Mouse (Mus musculus): ENCODE results near the gene Spag16. TPM values are rescaled to one million over a fixed set of nuclear protein-coding genes. Genes with fewer than 3 reads are reported as not detected.

Spag16 gene
- polyA plus RNA-seq, 1 experiment, result not detected

- TF ChIP-seq MYOD1 (IDR thresholded peaks at IDR 0.05; ENCODE audit: control insufficient read depth in 1 of 3, insufficient read length in 2 of 3, low read depth in 2 of 3) (no peak), SRF (IDR thresholded peaks at IDR 0.05; ENCODE audit: control insufficient read depth, insufficient read length, low read depth) (no peak), E2F4 (IDR thresholded peaks at IDR 0.05; ENCODE audit: insufficient read depth) (no peak), POLR2A (IDR thresholded peaks at IDR 0.05; ENCODE audit: insufficient read length, low read depth) (no peak), MAX (IDR thresholded peaks at IDR 0.05; ENCODE audit: low read depth) (no peak), REST (IDR thresholded peaks at IDR 0.05; ENCODE audit: insufficient read depth, insufficient read length) (no peak), USF1 (IDR thresholded peaks at IDR 0.05; ENCODE audit: low read depth) (no peak), POLR2AphosphoS2 (IDR thresholded peaks at IDR 0.05; ENCODE audit: insufficient read length, low read depth) (no peak), TCF3 (IDR thresholded peaks at IDR 0.05; ENCODE audit: insufficient read length, low read depth) (no peak)
- H3K27me3 ChIP-seq (ENCODE audit: control insufficient read depth, insufficient read depth, insufficient read length), result no peaks in the 10 kb centered on the region
- H3ac ChIP-seq (ENCODE audit: control insufficient read depth, insufficient read length), result no peak overlapping the region
- H3K36me3 ChIP-seq (ENCODE audit: control insufficient read depth, insufficient read depth), result no peaks in the 10 kb centered on the region
- no peak overlapping the region for H3K4me2 ChIP-seq (ENCODE audit: low read depth)
- no peaks in the 10 kb centered on the region for H3K79me2 ChIP-seq (ENCODE audit: control insufficient read depth, insufficient read depth)
- H3K4me3 ChIP-seq, result no peak overlapping the region
These were observed 170.1 kb downstream of the Spag16 start for GRCm38 (mm10) chr1:69996874-69997273.

- no peak overlapping the region for H3ac ChIP-seq (ENCODE audit: control insufficient read depth, insufficient read length)
- H3K27me3 ChIP-seq (ENCODE audit: control insufficient read depth, insufficient read depth, insufficient read length), result no peaks in the 10 kb centered on the region
- no peak overlapping the region for H3K4me2 ChIP-seq (ENCODE audit: low read depth)
- TF ChIP-seq TCF12 (IDR thresholded peaks at IDR 0.05; ENCODE audit: insufficient read depth, poor library complexity, severe bottlenecking) (no peak), REST (IDR thresholded peaks at IDR 0.05; ENCODE audit: insufficient read depth, insufficient read length) (no peak), POLR2A (IDR thresholded peaks at IDR 0.05; ENCODE audit: insufficient read length, low read depth) (no peak), TCF3 (IDR thresholded peaks at IDR 0.05; ENCODE audit: insufficient read length, low read depth) (no peak), MAX (IDR thresholded peaks at IDR 0.05; ENCODE audit: low read depth) (no peak), CEBPB (IDR thresholded peaks at IDR 0.05; ENCODE audit: insufficient read depth, poor library complexity, severe bottlenecking) (no peak), E2F4 (IDR thresholded peaks at IDR 0.05; ENCODE audit: insufficient read depth) (no peak), POLR2AphosphoS2 (IDR thresholded peaks at IDR 0.05; ENCODE audit: insufficient read length, low read depth) (no peak), SRF (IDR thresholded peaks at IDR 0.05; ENCODE audit: control insufficient read depth, insufficient read length, low read depth) (no peak), USF1 (IDR thresholded peaks at IDR 0.05; ENCODE audit: low read depth) (no peak), MYOD1 (IDR thresholded peaks at IDR 0.05; ENCODE audit: control insufficient read depth in 1 of 3, insufficient read length in 2 of 3, low read depth in 2 of 3) (no peak), MYOG (IDR thresholded peaks at IDR 0.05; ENCODE audit: control insufficient read depth in 1 of 3, insufficient read depth in 1 of 3, insufficient read length in 2 of 3, low read depth in 2 of 3) (no peak)
- H3K79me2 ChIP-seq (ENCODE audit: control insufficient read depth, insufficient read depth), result no peaks in the 10 kb centered on the region
- H3K36me3 ChIP-seq (ENCODE audit: control insufficient read depth, insufficient read depth), result no peaks in the 10 kb centered on the region
- H3K4me3 ChIP-seq, result no peak overlapping the region
These were observed 186.2 kb downstream of the Spag16 start for GRCm38 (mm10) chr1:70012991-70013390.

GRCm38 (mm10) chr1:70037384-70037783 is 210.6 kb downstream of the Spag16 start:
- no peak for TF ChIP-seq TCF3 (IDR thresholded peaks at IDR 0.05; ENCODE audit: insufficient read length, low read depth)
- no peak for TF ChIP-seq CEBPB (IDR thresholded peaks at IDR 0.05; ENCODE audit: insufficient read depth, poor library complexity, severe bottlenecking)
- TF ChIP-seq SRF (IDR thresholded peaks at IDR 0.05; ENCODE audit: control insufficient read depth, insufficient read length, low read depth), result no peak
- no peak for TF ChIP-seq MAX (IDR thresholded peaks at IDR 0.05; ENCODE audit: low read depth)
- TF ChIP-seq TCF12 (IDR thresholded peaks at IDR 0.05; ENCODE audit: insufficient read depth, poor library complexity, severe bottlenecking), result no peak
- TF ChIP-seq MYOD1 (IDR thresholded peaks at IDR 0.05; ENCODE audit: control insufficient read depth in 1 of 3, insufficient read length in 2 of 3, low read depth in 2 of 3), result no peak
- TF ChIP-seq POLR2A (IDR thresholded peaks at IDR 0.05; ENCODE audit: insufficient read length, low read depth), result no peak
- TF ChIP-seq E2F4 (IDR thresholded peaks at IDR 0.05; ENCODE audit: insufficient read depth), result no peak
- TF ChIP-seq REST (IDR thresholded peaks at IDR 0.05; ENCODE audit: insufficient read depth, insufficient read length), result no peak
- no peak for TF ChIP-seq MYOG (IDR thresholded peaks at IDR 0.05; ENCODE audit: control insufficient read depth in 1 of 3, insufficient read depth in 1 of 3, insufficient read length in 2 of 3, low read depth in 2 of 3)
- no peak for TF ChIP-seq USF1 (IDR thresholded peaks at IDR 0.05; ENCODE audit: low read depth)
- no peak for TF ChIP-seq POLR2AphosphoS2 (IDR thresholded peaks at IDR 0.05; ENCODE audit: insufficient read length, low read depth)
- Histone ChIP-seq H3K4me3 (no peak overlapping the region), H3ac (ENCODE audit: control insufficient read depth, insufficient read length) (no peak overlapping the region), H3K79me2 (ENCODE audit: control insufficient read depth, insufficient read depth) (no peaks in the 10 kb centered on the region), H3K27me3 (ENCODE audit: control insufficient read depth, insufficient read depth, insufficient read length) (no peaks in the 10 kb centered on the region), H3K4me2 (ENCODE audit: low read depth) (no peak overlapping the region), H3K36me3 (ENCODE audit: control insufficient read depth, insufficient read depth) (no peaks in the 10 kb centered on the region)

DNA sequence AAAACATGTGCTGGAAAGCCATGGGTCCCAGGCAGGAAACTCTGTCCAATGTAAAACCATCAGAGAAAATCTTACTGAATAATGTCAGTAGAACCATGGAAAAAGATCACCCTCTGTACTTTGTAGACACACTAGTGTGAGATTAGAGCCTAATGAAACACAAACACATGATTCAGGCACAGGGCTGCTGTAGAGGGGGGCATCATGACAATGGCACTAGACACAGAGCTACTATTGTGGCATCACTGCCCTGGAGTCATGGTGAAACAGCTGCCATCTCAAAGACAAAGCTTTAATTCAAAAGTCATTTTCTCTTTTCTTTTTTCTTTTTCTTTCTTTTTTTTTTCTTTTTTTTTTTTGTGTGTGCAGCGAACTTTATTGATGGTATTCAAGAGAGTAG is 240.6 kb downstream of the Spag16 start:
- Histone ChIP-seq H3K27me3 (ENCODE audit: control insufficient read depth, insufficient read depth, insufficient read length) (no peaks in the 10 kb centered on the region), H3ac (ENCODE audit: control insufficient read depth, insufficient read length) (no peak overlapping the region), H3K4me3 (no peak overlapping the region), H3K36me3 (ENCODE audit: control insufficient read depth, insufficient read depth) (no peaks in the 10 kb centered on the region), H3K4me2 (ENCODE audit: low read depth) (no peak overlapping the region), H3K79me2 (ENCODE audit: control insufficient read depth, insufficient read depth) (no peaks in the 10 kb centered on the region)
- TF ChIP-seq E2F4 (IDR thresholded peaks at IDR 0.05; ENCODE audit: insufficient read depth), result no peak
- TF ChIP-seq REST (IDR thresholded peaks at IDR 0.05; ENCODE audit: insufficient read depth, insufficient read length), result no peak
- no peak for TF ChIP-seq CEBPB (IDR thresholded peaks at IDR 0.05; ENCODE audit: insufficient read depth, poor library complexity, severe bottlenecking)
- TF ChIP-seq POLR2AphosphoS2 (IDR thresholded peaks at IDR 0.05; ENCODE audit: insufficient read length, low read depth), result no peak
- TF ChIP-seq MAX (IDR thresholded peaks at IDR 0.05; ENCODE audit: low read depth), result no peak
- no peak for TF ChIP-seq TCF3 (IDR thresholded peaks at IDR 0.05; ENCODE audit: insufficient read length, low read depth)
- no peak for TF ChIP-seq SRF (IDR thresholded peaks at IDR 0.05; ENCODE audit: control insufficient read depth, insufficient read length, low read depth)
- no peak for TF ChIP-seq USF1 (IDR thresholded peaks at IDR 0.05; ENCODE audit: low read depth)
- TF ChIP-seq MYOD1 (IDR thresholded peaks at IDR 0.05; ENCODE audit: control insufficient read depth in 1 of 3, insufficient read length in 2 of 3, low read depth in 2 of 3), result no peak
- TF ChIP-seq TCF12 (IDR thresholded peaks at IDR 0.05; ENCODE audit: insufficient read depth, poor library complexity, severe bottlenecking), result no peak
- TF ChIP-seq MYOG (IDR thresholded peaks at IDR 0.05; ENCODE audit: control insufficient read depth in 1 of 3, insufficient read depth in 1 of 3, insufficient read length in 2 of 3, low read depth in 2 of 3), result no peak
- TF ChIP-seq POLR2A (IDR thresholded peaks at IDR 0.05; ENCODE audit: insufficient read length, low read depth), result no peak

Measured in myocyte (in vitro differentiated cells).